Mouse (Mus musculus) midbrain, embryonic 14.5 days (tissue): Measurements from ENCODE around the gene Tmem242. TPM values are rescaled to one million over a fixed set of nuclear protein-coding genes. Genes with fewer than 3 reads are reported as not detected.

Experiments used
- ATAC-seq: fragments of 200-750 bp; cut with Nextera tagmentation; 2 replicates; pipeline ENCODE4 v1.8.0; 2017; ENCODE audit warnings: moderate number of reproducible peaks, moderate library complexity; ENCODE audit not compliant: low FRiP score, low TSS enrichment
- DNase-seq: peaks from one replicate; pipeline ENCODE4 v3.0.0-alpha.2; 2015
- H3K27ac ChIP-seq: fragments of 300-500 bp; sonication (generic); replicated peaks from 2 replicates; pipeline ENCODE4 v1.5.1; 2014; ENCODE audit warnings: mild to moderate bottlenecking, low read depth, low read length, moderate library complexity
- H3K27me3 ChIP-seq: fragments of 300-500 bp; sonication (generic); 2 replicates; pipeline ENCODE4 v1.6.1; 2014; ENCODE audit warnings: low read length, control low read depth, mixed read lengths; ENCODE audit not compliant: control insufficient read depth, insufficient read depth
- H3K36me3 ChIP-seq: fragments of 300-500 bp; sonication (generic); 2 replicates; pipeline ENCODE4 v1.6.1; 2014; ENCODE audit warnings: low read length, control low read depth; ENCODE audit not compliant: control insufficient read depth, insufficient read depth
- H3K4me1 ChIP-seq: fragments of 300-500 bp; sonication (generic); 2 replicates; pipeline ENCODE4 v1.6.1; 2014; ENCODE audit warnings: mild to moderate bottlenecking, antibody characterized with exemption, low read length, control low read depth; ENCODE audit not compliant: control insufficient read depth, insufficient read depth
- H3K4me2 ChIP-seq: fragments of 300-500 bp; sonication (generic); 2 replicates; pipeline ENCODE4 v1.6.1; 2014; ENCODE audit warnings: mild to moderate bottlenecking, low read length, moderate library complexity
- H3K4me3 ChIP-seq: fragments of 300-500 bp; sonication (generic); replicated peaks from 2 replicates; pipeline ENCODE4 v1.5.1; 2014; ENCODE audit warnings: low read depth, low read length
- H3K9ac ChIP-seq: fragments of 300-500 bp; sonication (generic); replicated peaks from 2 replicates; pipeline ENCODE4 v1.6.1; 2014; ENCODE audit warnings: mild to moderate bottlenecking, low read length, moderate library complexity
- H3K9me3 ChIP-seq: fragments of 300-500 bp; sonication (generic); 2 replicates; pipeline ENCODE4 v1.6.1; 2016; ENCODE audit warnings: low read length, control low read depth, mixed read lengths; ENCODE audit not compliant: control insufficient read depth
- WGBS: fragments of 180-500 bp; shearing (Covaris S2); extraction: QIAGEN DNeasy Blood & Tissue Kit; methylation state at CpG from one replicate; pipeline ENCODE4 v1.1.7; 2014; 5-methylcytosine and 5-hydroxymethylcytosine counted together
- microRNA-seq: library from miRNA; unstranded; fragments of <30 nt; microRNA quantifications from one replicate; pipeline ENCODE4, GENCODE M21; 2016
- polyA plus RNA-seq: library from polyadenylated mRNA; unstranded; fragments of >200 nt; fragmentation: Nextera tagmentation; extraction: Ambion mirVana; gene quantifications from 2 replicates; pipeline ENCODE4 v1.2.1, GENCODE M21; 2014

The Tmem242 gene
- polyA plus RNA-seq, 1 experiment from 2014 or later: 110 TPM

DNA sequence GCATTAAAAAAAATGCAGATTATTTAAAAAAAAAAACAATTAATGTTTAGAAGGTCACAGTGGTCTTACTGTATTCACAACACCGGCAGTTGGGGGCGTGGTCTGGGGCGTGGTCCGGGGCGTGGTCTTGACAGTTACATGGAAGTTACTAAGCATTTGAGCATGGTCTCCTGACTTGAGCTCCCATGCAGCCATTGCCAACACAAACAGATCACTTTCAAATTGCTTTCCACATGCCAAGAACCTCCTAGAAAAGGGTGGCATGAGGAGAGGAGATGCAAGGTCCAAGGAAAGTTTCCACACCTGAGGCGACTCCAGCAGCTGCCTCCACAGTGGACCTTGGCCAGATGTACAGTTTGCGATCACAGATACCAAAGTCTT lies 62.1 kb downstream of the Tmem242 start:
- Histone ChIP-seq H3K4me2 (peak overlapping the region; percentile 30), H3K9ac (no peak overlapping the region), H3K27ac (no peak overlapping the region), H3K36me3 (no peaks in the 10 kb centered on the region), H3K4me3 (no peak overlapping the region), H3K4me1 (peaks cover 14% of the 10 kb centered on the region), H3K9me3 (no peaks in the 10 kb centered on the region), H3K27me3 (no peaks in the 10 kb centered on the region)
- WGBS: 35% methylated on average over 7 of the region's 7 CpGs
- DNase-seq: peak; percentile 55
- no peak for ATAC-seq

DNA sequence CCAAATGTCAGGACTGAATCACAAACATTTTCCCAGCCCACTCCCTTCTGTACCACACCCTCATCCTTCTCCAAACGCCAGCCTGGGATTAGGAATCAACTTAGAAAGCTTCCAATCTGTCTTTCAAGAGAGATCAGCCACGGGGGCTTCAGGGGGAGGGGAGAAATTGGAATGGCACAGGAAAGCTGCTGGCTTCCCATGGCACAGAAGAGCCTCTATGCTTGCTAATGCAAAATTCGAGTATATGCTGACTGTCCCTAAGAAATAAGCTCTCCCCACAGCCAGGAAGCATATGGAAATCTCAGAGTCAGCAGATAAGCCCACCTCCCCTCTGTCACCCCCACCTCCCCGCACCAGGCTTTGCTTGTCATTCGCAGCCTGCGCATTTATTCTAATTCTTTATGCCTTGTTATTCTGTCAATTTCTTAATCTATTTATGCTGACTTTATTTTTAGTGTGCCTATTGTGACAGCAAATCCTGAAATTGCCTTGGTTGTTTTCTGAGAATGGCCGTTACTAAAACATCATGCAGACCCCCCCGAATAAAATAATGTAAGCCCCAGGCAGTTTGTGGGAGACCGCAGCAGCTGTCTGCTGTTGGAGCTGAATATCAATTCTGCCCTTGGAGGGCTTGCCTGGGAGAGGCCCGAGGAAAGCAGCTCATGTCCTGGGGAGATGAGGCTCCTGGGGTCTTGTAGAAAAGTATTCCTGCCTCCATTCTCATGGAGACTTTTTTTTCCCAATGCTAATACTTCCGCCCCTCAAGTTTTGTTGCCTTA lies 62.7 kb downstream of the Tmem242 start:
- peak overlapping the region; percentile 30 for H3K4me2 ChIP-seq
- H3K9ac ChIP-seq: no peak overlapping the region
- peak; percentile 40; the same call in 1 of the 2 replicates for ATAC-seq
- H3K27ac ChIP-seq: peak overlapping the region; percentile 58
- no peak overlapping the region for H3K4me3 ChIP-seq
- WGBS: 11% methylated on average over 11 of the region's 11 CpGs
- DNase-seq: peak; percentile 74
- H3K4me1 ChIP-seq: peaks cover 14% of the 10 kb centered on the region
- no peaks in the 10 kb centered on the region for H3K36me3 ChIP-seq
- H3K9me3 ChIP-seq: no peaks in the 10 kb centered on the region
- H3K27me3 ChIP-seq: no peaks in the 10 kb centered on the region

DNA sequence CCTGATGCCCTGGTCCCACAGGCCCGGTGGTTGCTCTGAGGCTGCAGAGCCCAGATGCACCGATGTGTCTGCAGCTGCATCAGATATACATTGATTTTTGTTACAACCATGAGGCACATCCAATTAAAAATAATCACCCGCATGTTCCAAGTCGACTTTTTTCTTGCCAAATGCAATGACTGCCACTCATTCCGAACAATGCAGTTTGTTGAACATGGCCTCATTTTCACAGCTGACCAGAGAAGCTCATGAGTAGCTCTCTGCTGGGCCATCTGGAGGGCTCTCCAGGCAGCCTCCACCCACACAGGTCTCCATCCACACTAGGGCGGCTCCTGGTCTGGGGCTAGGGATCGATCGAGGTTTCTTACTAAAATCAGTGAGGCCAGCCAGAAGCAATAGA lies 67.1 kb downstream of the Tmem242 start:
- Histone ChIP-seq H3K4me3 (no peak overlapping the region), H3K9me3 (no peaks in the 10 kb centered on the region), H3K27ac (no peak overlapping the region), H3K9ac (no peak overlapping the region), H3K27me3 (no peaks in the 10 kb centered on the region), H3K4me2 (no peak overlapping the region), H3K36me3 (no peaks in the 10 kb centered on the region), H3K4me1 (peaks cover 12% of the 10 kb centered on the region)
- 78% methylated on average over 8 of the region's 8 CpGs for WGBS
- DNase-seq (no peak), ATAC-seq (no peak)

DNA sequence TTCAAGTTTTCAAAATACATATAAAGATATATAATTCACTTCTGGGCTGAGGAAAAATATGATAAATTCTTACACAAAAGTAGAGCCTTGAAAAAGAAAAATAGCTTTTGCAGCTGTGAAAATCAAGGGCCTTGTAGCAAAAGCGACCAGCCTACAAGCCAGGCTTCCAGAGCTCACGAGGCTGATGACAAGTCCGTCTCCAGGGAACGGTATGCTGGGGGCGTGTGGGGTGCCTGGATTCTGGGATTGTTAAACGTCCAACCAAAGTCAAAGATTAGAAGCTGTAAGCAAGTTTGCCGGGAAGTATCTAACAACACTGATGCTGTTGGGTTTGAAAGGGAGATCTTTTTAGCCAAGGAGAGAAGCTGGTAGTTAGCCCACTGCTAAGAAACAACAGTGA lies 68.5 kb downstream of the Tmem242 start:
- DNase-seq (no peak), ATAC-seq (no peak)
- Histone ChIP-seq H3K9ac (no peak overlapping the region), H3K36me3 (no peaks in the 10 kb centered on the region), H3K4me2 (no peak overlapping the region), H3K27ac (no peak overlapping the region), H3K27me3 (no peaks in the 10 kb centered on the region), H3K4me1 (no peaks in the 10 kb centered on the region), H3K9me3 (no peaks in the 10 kb centered on the region), H3K4me3 (no peak overlapping the region)
- 53% methylated on average over 7 of the region's 7 CpGs for WGBS

DNA sequence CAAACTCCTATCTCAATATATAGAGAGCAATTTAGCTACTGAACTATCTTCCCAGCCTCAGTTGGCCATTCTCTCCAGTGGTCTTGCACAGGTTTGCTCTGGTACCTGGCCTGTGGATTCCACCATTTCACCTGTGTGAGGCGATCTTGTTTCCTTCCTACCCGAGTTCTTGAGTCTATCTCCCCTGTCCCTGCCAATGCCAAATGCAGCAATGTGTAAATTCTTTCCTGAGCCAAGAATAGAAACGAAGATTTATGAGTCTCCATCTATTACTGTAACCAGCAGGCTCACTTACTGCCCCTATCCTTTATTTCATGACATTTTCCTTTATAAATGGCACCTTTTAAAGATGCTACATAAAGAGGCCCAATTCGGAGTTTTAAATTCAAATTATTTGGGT lies 69.0 kb downstream of the Tmem242 start:
- Histone ChIP-seq H3K27me3 (no peaks in the 10 kb centered on the region), H3K4me2 (no peak overlapping the region), H3K27ac (no peak overlapping the region), H3K36me3 (no peaks in the 10 kb centered on the region), H3K9ac (no peak overlapping the region), H3K9me3 (no peaks in the 10 kb centered on the region), H3K4me1 (no peaks in the 10 kb centered on the region), H3K4me3 (no peak overlapping the region)
- DNase-seq: no peak
- no peak for ATAC-seq
- WGBS: 66% methylated on average over 4 of the region's 4 CpGs

DNA sequence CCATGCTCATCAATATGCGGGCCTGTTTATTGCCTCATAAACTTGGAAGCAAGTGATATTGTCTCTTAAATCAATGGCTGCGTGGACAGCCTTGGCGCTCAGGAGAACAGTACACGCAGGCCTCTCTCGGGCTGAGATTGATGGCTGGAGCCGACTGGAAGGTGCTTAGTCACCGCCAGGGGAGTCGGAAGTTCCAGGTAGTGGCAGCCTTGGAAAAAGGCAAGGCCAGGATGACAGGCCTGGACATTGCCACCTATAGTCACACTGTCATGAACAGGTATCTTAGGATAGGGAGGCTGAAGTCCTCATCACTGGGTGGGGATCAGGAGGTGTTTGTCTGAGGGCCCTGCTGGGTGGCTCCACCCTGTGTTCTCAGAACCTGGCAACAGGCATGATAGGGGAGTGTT lies 74.1 kb downstream of the Tmem242 start:
- ATAC-seq (no peak), DNase-seq (no peak)
- no peak overlapping the region for H3K4me2 ChIP-seq
- no peaks in the 10 kb centered on the region for H3K27me3 ChIP-seq
- no peak overlapping the region for H3K9ac ChIP-seq
- 80% methylated on average over 8 of the region's 8 CpGs for WGBS
- no peak overlapping the region for H3K4me3 ChIP-seq
- H3K9me3 ChIP-seq: no peaks in the 10 kb centered on the region
- H3K36me3 ChIP-seq: no peaks in the 10 kb centered on the region
- H3K27ac ChIP-seq: no peak overlapping the region
- peaks cover 13% of the 10 kb centered on the region; the same call in 1 of the 2 replicates for H3K4me1 ChIP-seq

Small RNAs within 50 kb of the gene (microRNA-seq; reads per million reads assigned to microRNA genes)
- not detected for gene Gm22475

Other genes with a start within 250 kb of the Tmem242 start
- not detected in 2 replicates for gene Ldhal6b, start 21.5 kb downstream of the Tmem242 start, polyA plus RNA-seq
- gene Zdhhc14, start 52.3 kb upstream of the Tmem242 start, polyA plus RNA-seq: 9.2 and 10.7 TPM in 2 replicates